Mouse (Mus musculus): ENCODE data around the gene Kxd1. TPM values are rescaled to one million over a fixed set of nuclear protein-coding genes. Genes with fewer than 3 reads are reported as not detected.

Gene Kxd1
- polyA plus RNA-seq, 1 experiment = 64.4 TPM

GRCm38 (mm10) chr8:70458462-70458861 is 69.3 kb downstream of the Kxd1 start:
- no peak for TF ChIP-seq CTCF (IDR thresholded peaks at IDR 0.05; ENCODE audit: extremely low read depth, insufficient read depth, low read length)
- no peak for TF ChIP-seq POLR2A (IDR thresholded peaks at IDR 0.05; ENCODE audit: extremely low read depth, insufficient read depth, low read length)
- no peak overlapping the region for H3K27ac ChIP-seq (ENCODE audit: insufficient read depth, low read length)
- no peak overlapping the region for H3K4me3 ChIP-seq (ENCODE audit: insufficient read depth, low read length)
- peaks cover 20% of the 10 kb centered on the region for H3K4me1 ChIP-seq (ENCODE audit: control insufficient read depth, insufficient read depth, low read length)

Other genes with a start within 250 kb of the Kxd1 start
- gene Homer3, start 245.1 kb downstream of the Kxd1 start, polyA plus RNA-seq (2012; rRNA removed) = 11.6 and 22.6 TPM in 2 replicates
- 48.4 and 52.2 TPM in 2 replicates for gene Ddx49, start 225.5 kb downstream of the Kxd1 start, polyA plus RNA-seq (2012; rRNA removed)
- 232 and 238 TPM in 2 replicates for gene Cope, start 225.4 kb downstream of the Kxd1 start, polyA plus RNA-seq (2012; rRNA removed)
- 79.8 and 84.8 TPM in 2 replicates for gene Cers1, start 212.2 kb downstream of the Kxd1 start, polyA plus RNA-seq (2012; rRNA removed)
- 41.4 and 42.7 TPM in 2 replicates for gene Gdf1, start 198.1 kb downstream of the Kxd1 start, polyA plus RNA-seq (2012; rRNA removed)
- 23.8 TPM in 2 replicates for gene Upf1, start 174.7 kb downstream of the Kxd1 start, polyA plus RNA-seq (2012; rRNA removed)
- 0.19 and 0.36 TPM in 2 replicates for gene Comp, start 154.4 kb downstream of the Kxd1 start, polyA plus RNA-seq (2012; rRNA removed)
- gene Crtc1, start 88.4 kb downstream of the Kxd1 start, polyA plus RNA-seq (2012; rRNA removed) = 113 and 115 TPM in 2 replicates
- 66.9 and 70.9 TPM in 2 replicates for gene Klhl26, start 51.0 kb downstream of the Kxd1 start, polyA plus RNA-seq (2012; rRNA removed)
- 368 and 400 TPM in 2 replicates for gene Tmem59l, start 40.6 kb downstream of the Kxd1 start, polyA plus RNA-seq (2012; rRNA removed)
- gene Crlf1, start 34.8 kb downstream of the Kxd1 start, polyA plus RNA-seq (2012; rRNA removed) = 2.1 and 8.6 TPM in 2 replicates
- gene Rex1bd, start 21.2 kb downstream of the Kxd1 start, polyA plus RNA-seq (2012; rRNA removed) = 201 and 206 TPM in 2 replicates
- gene Uba52, start 17.2 kb downstream of the Kxd1 start, polyA plus RNA-seq (2012; rRNA removed) = 851 and 918 TPM in 2 replicates
- gene Fkbp8, start 232 bp downstream of the Kxd1 start, polyA plus RNA-seq (2012; rRNA removed) = 592 and 612 TPM in 2 replicates
- 23.8 and 23.9 TPM in 2 replicates for gene Ell, start 11.5 kb upstream of the Kxd1 start, polyA plus RNA-seq (2012; rRNA removed)
- gene Isyna1, start 66.4 kb upstream of the Kxd1 start, polyA plus RNA-seq (2012; rRNA removed) = 71.1 and 77.2 TPM in 2 replicates
- 241 and 249 TPM in 2 replicates for gene Ssbp4, start 80.9 kb upstream of the Kxd1 start, polyA plus RNA-seq (2012; rRNA removed)
- gene Lrrc25, start 88.2 kb upstream of the Kxd1 start, polyA plus RNA-seq (2012; rRNA removed) = 1.0 and 1.4 TPM in 2 replicates
- 0.09 and 0.19 TPM in 2 replicates for gene Gdf15, start 104.5 kb upstream of the Kxd1 start, polyA plus RNA-seq (2012; rRNA removed)
- 18.1 and 19.7 TPM in 2 replicates for gene Pgpep1, start 132.4 kb upstream of the Kxd1 start, polyA plus RNA-seq (2012; rRNA removed)
- 100 and 105 TPM in 2 replicates for gene Lsm4, start 145.3 kb upstream of the Kxd1 start, polyA plus RNA-seq (2012; rRNA removed)
- gene Jund, start 171.0 kb upstream of the Kxd1 start, polyA plus RNA-seq (2012; rRNA removed) = 223 and 226 TPM in 2 replicates
- gene Iqcn, start 175.5 kb upstream of the Kxd1 start, polyA plus RNA-seq (2012; rRNA removed) = 0.08 and 0.13 TPM in 2 replicates
- gene Gm3336, start 190.6 kb upstream of the Kxd1 start, polyA plus RNA-seq (2012; rRNA removed) = 0.09 TPM in 1 of 2 replicates, not detected in the other
- gene Pde4c, start 195.8 kb upstream of the Kxd1 start, polyA plus RNA-seq (2012; rRNA removed) = 4.8 and 5.9 TPM in 2 replicates
- 1,139 and 1,160 TPM in 2 replicates for gene Rab3a, start 226.7 kb upstream of the Kxd1 start, polyA plus RNA-seq (2012; rRNA removed)
- 51.6 and 59.2 TPM in 2 replicates for gene Mpv17l2, start 233.0 kb upstream of the Kxd1 start, polyA plus RNA-seq (2012; rRNA removed)
- 177 and 193 TPM in 2 replicates for gene Pik3r2, start 248.8 kb upstream of the Kxd1 start, polyA plus RNA-seq (2012; rRNA removed)